Mouse (Mus musculus): ENCODE measurements around the gene Trim40. TPM values are rescaled to one million over a fixed set of nuclear protein-coding genes. Genes with fewer than 3 reads are reported as not detected.

Trim40 gene
- total RNA-seq, 1 experiment from 2014 or later, result not detected

DNA sequence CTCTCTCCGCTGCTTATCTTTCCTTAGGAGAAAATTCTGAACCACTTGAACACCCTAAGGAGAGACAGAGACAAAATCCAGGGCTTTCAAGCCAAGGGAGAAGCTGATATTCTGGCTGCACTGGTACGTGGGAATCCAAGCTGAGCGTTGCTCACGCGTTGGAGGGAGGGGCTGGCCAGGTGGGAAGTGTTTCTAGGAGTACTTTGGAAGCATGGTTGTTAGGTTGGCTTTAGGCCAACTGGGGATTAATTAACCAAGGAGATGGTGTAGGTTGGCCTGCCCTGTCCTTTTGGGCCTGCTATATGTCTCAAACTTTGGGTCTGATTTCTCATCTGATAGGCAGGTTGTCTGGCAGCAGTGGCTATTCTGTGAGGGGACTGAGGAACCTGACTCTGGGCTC is 38.7 kb downstream of the Trim40 start:
- no peak for ATAC-seq (ENCODE audit: extremely low read depth, insufficient number of reproducible peaks, low FRiP score, poor library complexity, severe bottlenecking)

DNA sequence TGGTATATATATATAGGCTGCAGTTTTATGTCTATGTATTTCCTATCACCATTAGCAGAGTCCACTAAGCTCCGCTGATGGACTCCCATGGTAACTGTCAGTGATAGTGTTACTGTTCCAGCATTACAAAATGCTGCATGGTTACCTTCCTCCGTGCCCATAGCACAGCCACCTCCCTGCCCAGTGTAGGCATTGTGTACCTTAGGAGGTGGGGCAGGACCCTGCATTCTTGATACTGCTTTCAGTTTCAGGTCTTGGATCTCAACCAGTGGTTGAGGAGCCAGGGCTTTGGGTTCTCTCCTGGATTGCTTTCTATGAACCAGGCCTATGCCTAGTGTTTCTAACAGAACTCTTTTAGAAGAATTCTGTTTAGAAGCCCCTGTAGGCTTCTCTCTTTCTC is 39.9 kb downstream of the Trim40 start:
- no peak for ATAC-seq (ENCODE audit: extremely low read depth, insufficient number of reproducible peaks, low FRiP score, poor library complexity, severe bottlenecking)

DNA sequence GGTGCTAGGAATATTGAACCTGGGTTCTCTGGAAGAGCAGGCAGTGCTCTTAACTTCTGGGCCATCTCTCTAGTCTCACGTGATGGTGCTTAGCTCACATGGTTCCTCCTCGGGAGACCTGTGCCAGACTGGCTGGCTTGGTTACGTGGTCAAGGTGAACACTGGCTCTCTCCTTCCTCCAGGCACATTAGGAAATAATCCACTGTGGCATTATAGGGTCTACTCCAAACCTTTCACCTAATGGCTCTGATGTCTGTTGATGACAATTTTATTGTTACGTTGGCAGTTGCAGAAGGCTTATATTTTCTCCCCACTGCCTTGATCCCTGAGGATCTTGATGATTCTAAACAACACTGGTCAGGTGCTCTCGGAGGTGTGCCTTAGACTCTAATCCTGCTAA is 41.0 kb downstream of the Trim40 start:
- ATAC-seq (ENCODE audit: extremely low read depth, insufficient number of reproducible peaks, low FRiP score, poor library complexity, severe bottlenecking), result no peak

DNA sequence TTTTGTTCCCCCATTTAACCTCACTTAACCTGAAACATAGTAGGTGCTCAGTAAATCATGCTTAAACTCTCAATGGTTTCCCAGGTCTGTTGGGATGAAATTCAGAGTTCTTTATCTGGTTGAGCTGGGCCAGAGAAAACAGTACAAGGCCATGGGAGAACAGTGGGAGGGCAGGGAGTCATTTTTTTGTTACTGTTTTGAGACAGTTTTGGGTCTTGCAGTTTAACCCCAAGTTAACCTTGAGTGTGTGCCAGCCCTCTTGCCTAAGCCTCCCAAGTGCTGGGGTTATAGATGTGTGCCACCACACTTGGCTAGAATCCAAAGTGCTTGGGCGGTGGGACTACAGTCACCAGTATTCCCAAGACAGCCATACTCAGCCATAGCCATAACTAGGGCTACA is 45.2 kb downstream of the Trim40 start:
- no peak for ATAC-seq (ENCODE audit: extremely low read depth, insufficient number of reproducible peaks, low FRiP score, poor library complexity, severe bottlenecking)

DNA sequence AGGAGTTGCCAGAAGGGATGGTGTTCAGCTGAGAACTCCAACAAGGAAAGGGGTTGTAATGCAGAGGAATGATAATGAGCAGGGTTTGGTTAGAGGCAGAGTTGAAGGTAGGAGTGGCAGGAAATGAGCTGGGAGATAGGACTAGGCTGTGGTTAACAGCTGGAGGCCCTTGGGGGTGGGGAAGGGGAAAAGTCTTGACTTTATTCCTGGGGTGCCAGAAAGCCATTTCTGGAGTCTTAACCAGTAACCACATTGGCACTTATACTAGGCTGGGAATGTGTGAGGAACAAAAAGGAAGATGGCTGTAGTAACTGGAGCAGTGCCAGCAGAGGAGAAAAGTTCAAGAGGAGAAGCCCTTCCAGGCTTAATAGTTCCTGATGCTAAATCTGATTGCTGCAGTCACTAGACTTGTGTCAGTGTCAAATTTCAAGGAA is 45.6 kb downstream of the Trim40 start:
- no peak for ATAC-seq (ENCODE audit: extremely low read depth, insufficient number of reproducible peaks, low FRiP score, poor library complexity, severe bottlenecking)

DNA sequence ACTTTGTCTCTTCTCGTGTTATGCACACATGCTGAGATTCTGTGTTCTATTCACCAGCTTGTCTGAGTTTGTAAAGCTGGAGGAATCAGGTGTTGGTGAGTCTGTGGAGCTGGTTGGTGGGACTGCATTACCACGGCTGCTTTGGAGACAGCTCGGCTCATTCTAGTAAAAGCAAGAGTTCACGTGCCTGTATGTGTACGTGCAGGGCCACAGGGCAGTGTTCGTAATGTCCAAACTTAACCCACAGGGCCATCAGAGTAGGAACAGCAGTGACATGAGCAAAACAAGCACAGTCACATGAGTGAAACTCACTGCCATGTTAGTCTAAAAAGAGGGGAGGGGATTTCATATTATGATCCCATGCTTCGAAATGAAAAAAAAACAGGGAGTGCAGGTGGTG is 46.2 kb downstream of the Trim40 start:
- ATAC-seq (ENCODE audit: extremely low read depth, insufficient number of reproducible peaks, low FRiP score, poor library complexity, severe bottlenecking), result no peak

DNA sequence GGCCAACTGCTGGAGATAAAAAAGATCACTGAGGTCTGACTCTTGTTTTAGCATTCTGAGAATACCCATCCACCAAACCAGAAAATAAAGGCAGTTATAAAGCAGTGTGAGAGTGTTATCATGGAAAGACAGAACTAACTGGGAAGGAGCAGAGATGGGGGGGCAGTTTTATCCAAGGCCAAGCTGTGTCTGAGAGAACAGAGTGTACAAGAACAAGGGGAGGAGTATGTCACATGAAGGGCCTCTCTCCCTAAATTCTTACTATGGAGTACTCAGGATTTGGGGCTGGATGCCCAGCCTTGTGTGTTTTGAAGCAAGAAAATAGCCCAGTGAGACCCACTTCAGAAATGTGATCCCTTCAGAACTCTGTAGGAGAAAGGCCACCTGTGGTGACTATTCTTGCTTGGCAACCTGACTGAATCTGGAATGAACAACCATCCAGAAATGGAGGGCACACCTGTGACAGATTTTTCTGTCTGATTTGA is 48.9 kb downstream of the Trim40 start:
- ATAC-seq (ENCODE audit: extremely low read depth, insufficient number of reproducible peaks, low FRiP score, poor library complexity, severe bottlenecking), result no peak

DNA sequence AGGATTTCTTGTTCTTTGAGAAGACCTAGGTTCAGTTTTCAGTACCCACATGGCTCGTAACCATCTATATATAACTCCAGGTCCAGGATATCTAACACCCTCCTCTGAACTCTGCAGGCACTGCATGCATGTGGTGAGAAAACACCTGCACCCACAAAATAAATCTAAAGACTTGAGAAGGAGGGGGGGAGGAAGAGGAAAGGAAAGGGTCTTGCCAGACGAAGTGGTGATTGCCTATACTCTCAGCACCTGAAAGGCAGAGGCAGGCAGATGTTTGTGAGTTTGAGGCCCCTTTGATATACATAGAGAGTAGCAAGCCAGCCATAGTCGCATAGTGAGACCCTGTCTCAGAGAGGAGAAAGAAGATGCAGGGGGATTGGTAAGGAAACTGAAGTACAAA is 50.0 kb downstream of the Trim40 start:
- ATAC-seq (ENCODE audit: extremely low read depth, insufficient number of reproducible peaks, low FRiP score, poor library complexity, severe bottlenecking), result no peak

DNA sequence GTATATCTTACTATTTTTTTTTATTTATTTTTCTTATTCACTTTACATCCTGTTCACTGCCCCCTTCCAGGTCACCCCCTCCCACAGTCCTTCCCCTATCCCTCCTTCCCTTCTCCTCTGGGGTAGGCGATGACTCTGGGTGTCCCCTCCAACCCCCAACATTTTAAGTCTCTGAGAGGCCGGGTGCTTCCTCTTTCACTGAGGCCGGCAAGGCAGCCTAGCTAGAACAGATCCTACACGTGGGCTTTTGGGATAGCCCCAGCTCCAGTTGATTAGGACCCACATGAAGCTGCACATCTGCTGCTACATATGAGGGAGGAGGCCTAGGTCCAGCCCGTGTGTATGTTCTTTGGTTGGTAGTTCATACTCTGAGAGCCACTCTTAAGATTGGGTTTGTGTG is 50.9 kb downstream of the Trim40 start:
- ATAC-seq (ENCODE audit: extremely low read depth, insufficient number of reproducible peaks, low FRiP score, poor library complexity, severe bottlenecking), result no peak

DNA sequence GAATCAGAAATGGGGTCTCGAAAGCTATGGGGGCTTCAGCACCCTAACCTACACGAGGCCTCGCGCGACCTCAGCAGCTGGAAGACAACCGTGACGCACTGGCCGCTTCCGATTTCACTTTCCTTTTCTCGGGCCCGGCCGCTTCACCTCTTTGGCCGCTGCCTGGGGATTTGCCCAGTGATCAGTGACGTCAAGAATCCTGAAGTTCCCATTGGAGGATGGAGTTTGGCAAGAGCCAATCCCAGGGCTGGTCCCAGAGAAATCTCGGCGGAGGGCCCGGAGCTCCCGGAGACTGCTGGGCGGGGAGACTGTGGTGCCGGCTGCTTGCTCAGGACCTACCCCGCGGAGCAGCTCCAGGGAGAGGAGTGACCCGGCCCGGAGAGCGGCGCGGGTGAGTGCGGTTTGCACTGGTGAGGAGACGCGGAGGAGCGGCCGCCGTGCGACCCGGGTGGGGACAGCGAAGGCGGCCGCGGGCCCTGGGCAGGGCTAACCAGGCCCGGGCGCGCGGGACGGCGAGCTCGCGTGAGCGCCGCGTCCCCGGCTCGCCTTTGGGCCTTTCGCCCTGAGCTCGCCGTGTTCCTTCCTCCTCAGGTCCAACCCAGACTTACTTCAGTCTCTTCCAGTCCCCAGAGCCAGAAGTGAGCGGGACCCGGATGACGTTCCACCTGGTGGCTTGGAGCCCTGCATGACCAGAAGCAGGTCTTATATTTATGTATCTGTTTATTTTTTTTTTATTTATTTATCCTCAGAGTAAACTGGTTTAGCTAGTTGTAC is 52.9 kb downstream of the Trim40 start, which contains the start of gene Trim26:
Gene Trim26 (plus strand): TSS at position 261 of the 774 bp plus-strand sequence.
- ATAC-seq (ENCODE audit: extremely low read depth, insufficient number of reproducible peaks, low FRiP score, poor library complexity, severe bottlenecking), result peak; percentile 97

DNA sequence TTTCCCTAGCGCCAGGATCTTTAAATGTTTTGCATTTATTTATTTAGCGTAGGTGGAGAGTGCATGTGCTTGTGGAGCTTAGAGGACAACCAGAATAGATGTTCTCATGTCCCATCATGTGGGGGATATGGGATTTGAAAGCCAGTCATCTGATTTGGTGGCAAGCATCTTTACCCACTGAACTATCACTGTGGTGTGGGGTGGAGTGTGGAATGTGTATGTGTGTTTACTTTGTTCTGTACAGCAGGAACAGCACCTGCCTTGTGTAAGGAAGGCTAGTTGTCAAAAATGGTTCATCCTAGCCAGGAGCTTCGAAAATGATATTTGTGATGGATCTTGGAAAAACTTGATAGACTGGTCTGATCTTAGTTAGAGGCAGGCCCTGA is 53.5 kb downstream of the Trim40 start:
- no peak for ATAC-seq (ENCODE audit: extremely low read depth, insufficient number of reproducible peaks, low FRiP score, poor library complexity, severe bottlenecking)

DNA sequence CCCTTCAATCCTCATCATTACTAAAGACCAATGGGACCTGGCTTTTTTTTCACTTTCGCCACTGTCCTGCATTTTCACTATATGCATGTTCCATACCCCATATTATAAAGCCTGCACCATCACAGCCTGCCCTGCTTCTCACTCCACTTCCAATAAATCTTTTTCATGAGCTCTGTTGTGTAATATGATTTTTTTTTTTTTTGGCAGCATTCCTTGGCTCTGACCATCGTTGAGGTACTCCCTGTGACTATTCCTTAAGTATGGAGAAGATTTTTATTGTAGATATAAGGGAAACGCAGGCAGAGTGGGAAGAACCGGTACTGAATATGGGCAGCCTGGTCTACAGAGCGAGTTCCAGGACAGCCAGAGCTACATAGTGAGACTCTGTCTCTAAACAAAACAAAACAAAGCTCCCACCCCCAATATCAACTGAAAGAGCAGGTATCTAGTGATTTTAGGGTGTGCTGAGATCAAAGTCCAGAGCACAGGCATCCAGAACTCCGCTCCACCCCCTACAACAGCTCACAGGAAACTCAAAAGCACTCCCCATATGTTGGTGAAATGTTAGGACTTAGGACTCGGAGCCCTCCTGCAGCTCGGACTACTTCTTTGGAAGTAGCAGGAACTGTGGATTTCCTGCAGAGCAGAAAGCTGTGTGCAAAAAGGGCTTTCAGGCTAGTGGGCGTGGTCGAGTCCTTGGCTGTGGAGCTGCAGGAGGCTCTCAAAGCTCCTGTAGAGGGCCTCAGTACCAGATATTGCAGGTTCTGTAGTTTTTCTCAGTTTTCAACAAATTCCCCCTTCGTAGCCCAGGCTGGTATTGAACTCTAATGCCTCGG is 54.1 kb downstream of the Trim40 start:
- peak; percentile 18; the same call in 1 of the 2 replicates for ATAC-seq (ENCODE audit: extremely low read depth, insufficient number of reproducible peaks, low FRiP score, poor library complexity, severe bottlenecking)

DNA sequence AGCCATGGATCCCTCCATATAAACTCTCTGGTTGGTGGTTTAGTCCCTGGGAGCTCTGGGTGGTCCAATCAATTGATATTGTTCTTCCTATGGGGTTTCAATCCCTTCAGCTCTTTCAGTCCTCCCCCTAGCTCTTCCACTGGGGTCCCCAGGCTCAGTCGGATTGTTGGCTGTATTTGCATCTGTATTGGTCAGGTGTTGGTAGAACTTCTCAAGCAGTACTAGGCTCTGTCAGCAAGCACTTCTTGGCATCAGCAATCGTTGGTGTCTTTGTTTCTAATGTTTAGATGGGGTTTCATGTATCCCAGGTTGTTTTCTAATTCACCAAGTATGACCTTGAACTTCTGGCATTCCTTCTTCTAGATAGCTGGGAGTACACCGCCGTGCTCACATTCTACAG is 57.2 kb downstream of the Trim40 start:
- no peak for ATAC-seq (ENCODE audit: extremely low read depth, insufficient number of reproducible peaks, low FRiP score, poor library complexity, severe bottlenecking)

Other genes with a start within 250 kb of the Trim40 start
- gene H2-M9, start 247.5 kb downstream of the Trim40 start, total RNA-seq (2017), result not detected in 2 replicates
- not detected in 2 replicates for gene H2-M1, start 217.9 kb downstream of the Trim40 start, total RNA-seq (2017)
- not detected in 2 replicates for gene H2-M10.5, start 117.2 kb downstream of the Trim40 start, total RNA-seq (2017)
- gene H2-M10.6, start 78.0 kb downstream of the Trim40 start, total RNA-seq (2017), result not detected in 2 replicates
- gene Trim26, start 53.0 kb downstream of the Trim40 start, total RNA-seq (2017), result 81.9 and 95.2 TPM in 2 replicates
- gene Trim15, start 22.9 kb downstream of the Trim40 start, total RNA-seq (2017), result not detected in 2 replicates
- 4.7 and 6.0 TPM in 2 replicates for gene Trim10, start 20.5 kb downstream of the Trim40 start, total RNA-seq (2017)
- not detected in 2 replicates for gene Trim31, start 8.0 kb upstream of the Trim40 start, total RNA-seq (2017)
- gene Rnf39, start 52.8 kb upstream of the Trim40 start, total RNA-seq (2017), result 0.98 and 1.2 TPM in 2 replicates
- 91.1 and 104 TPM in 2 replicates for gene Ppp1r11, start 61.6 kb upstream of the Trim40 start, total RNA-seq (2017)
- 28.3 and 34.6 TPM in 2 replicates for gene Znrd1, start 68.4 kb upstream of the Trim40 start, total RNA-seq (2017)
- gene Znrd1as, start 68.5 kb upstream of the Trim40 start, total RNA-seq (2017), result 6.0 and 6.1 TPM in 2 replicates
- 0.58 TPM in 1 of 2 replicates, not detected in the other for gene 2410137M14Rik, start 91.1 kb upstream of the Trim40 start, total RNA-seq (2017)
- gene H2-M5, start 99.4 kb upstream of the Trim40 start, total RNA-seq (2017), result not detected in 2 replicates
- gene Zfp57, start 111.0 kb upstream of the Trim40 start, total RNA-seq (2017), result not detected in 2 replicates
- not detected in 2 replicates for gene Mog, start 133.3 kb upstream of the Trim40 start, total RNA-seq (2017)
- gene Gabbr1, start 155.8 kb upstream of the Trim40 start, total RNA-seq (2017), result 34.7 and 38.2 TPM in 2 replicates
- gene Olfr90, start 198.4 kb upstream of the Trim40 start, total RNA-seq (2017), result 0.12 TPM in 1 of 2 replicates, not detected in the other
- not detected in 2 replicates for gene Olfr91, start 208.2 kb upstream of the Trim40 start, total RNA-seq (2017)
- not detected in 2 replicates for gene Olfr92, start 230.0 kb upstream of the Trim40 start, total RNA-seq (2017)

Data from neutrophil, adult 5-6 weeks (primary cell).